Mouse (Mus musculus) cortical plate, adult 2 months (tissue): ENCODE results near the gene Asxl1.

Source experiments
- CTCF ChIP-seq: fragments of 200-500 bp; IDR thresholded peaks from 2 replicates; pipeline ENCODE4 v1.5.1; 2011; ENCODE audit warnings: mild to moderate bottlenecking, control low read depth, low read length; ENCODE audit not compliant: insufficient read depth; ENCODE audit errors: extremely low read depth
- POLR2A ChIP-seq: fragments of 200-500 bp; IDR thresholded peaks from 2 replicates; pipeline ENCODE4 v1.6.1; 2011; ENCODE audit warnings: mild to moderate bottlenecking, low read length, control low read depth; ENCODE audit not compliant: insufficient read depth; ENCODE audit errors: extremely low read depth

GRCm38 (mm10) chr2:153319036-153319643, 26.5 kb upstream of the Asxl1 start:
- no peak for TF ChIP-seq CTCF
- no peak for TF ChIP-seq POLR2A
